Mouse (Mus musculus) adrenal gland, adult (tissue): ENCODE results near the gene Adap1.
A peak's percentile ranks its signal among the peaks of the same experiment; 100 is the strongest.

Experiments used
- DNase-seq, 2 experiments: peaks; one replicate each; pipeline ENCODE4 v3.0.0; 2022 to 2023; ENCODE audit warnings: low spot score in 1 of 2; ENCODE audit not compliant: inconsistent age in 2 of 2

The Adap1 gene

DNA sequence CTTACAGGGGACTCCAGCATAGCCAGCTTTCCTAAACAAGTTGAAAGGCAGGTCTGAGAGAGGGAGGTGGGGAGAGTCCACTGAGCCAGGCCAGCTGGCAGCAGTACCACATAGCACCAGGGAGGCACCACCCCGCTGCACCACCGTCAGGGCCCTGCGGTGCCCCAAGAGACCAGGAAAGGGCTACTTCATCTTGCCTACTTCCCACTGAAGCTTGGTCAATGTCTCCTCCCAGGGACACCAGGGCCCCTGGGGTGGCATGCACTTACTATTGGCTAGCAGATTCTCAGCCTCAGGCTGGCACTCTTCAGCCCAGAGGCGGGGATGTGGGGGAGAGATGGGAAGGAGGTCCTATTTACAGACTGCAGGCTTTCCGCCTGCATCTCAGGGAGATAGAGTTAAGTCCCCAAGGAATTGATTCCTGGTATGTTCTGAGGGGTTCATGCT, 1.4 kb downstream of the Adap1 start:
- peak in 1 of 2 experiments; percentile 53 for DNase-seq

DNA sequence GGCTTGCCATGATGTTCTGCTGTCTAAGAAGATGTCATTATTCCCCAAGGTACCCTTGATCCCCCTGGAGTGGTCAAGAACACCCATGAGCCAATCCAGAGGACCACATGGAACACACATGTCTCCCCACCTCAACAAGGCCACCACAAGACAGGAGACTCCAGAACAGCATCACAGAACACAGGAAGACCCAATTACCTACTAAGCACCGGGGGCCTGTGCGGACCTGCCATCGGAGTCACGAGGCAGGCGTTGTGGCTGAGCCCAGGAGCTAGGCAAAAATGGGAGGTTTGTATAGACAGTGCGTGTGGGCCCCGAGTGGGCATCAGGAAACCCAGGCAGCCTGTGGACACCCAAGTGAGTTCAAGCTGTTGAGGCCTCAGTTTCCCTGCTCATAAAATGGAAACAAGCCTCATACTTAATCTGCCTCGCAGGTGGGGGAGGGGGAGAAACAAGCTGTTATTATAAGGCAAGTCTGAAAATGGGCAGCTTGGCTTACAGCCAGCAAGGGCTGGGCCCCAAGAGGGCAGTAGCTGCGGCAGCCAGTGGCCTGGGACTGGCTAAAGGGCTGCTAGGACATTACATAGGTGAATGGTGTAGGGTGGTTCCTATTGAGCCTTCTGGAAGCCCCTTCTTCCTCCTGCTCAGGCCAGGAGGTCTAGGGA, 2.0 kb downstream of the Adap1 start:
- DNase-seq = peak in 1 of 2 experiments; percentile 47

DNA sequence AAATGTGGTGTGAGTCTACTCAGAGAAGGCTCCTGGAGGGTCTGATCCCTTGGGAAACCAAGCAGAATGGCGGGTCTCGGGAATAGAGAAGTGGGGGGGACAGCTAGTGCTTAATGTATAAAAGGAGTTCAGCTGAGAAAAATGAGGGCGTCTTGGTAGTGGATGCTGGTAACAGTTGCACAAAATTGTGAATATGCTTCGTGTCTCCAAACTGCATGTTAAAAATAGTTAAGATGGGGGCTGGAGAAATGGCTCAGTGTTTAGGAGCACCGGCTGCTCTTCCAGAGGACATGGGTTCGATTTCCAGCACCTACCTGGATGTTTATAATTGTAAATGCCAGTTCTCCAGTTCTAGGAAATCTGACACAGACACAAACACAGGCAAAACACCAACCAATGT, 4.1 kb downstream of the Adap1 start:
- no peak for DNase-seq

DNA sequence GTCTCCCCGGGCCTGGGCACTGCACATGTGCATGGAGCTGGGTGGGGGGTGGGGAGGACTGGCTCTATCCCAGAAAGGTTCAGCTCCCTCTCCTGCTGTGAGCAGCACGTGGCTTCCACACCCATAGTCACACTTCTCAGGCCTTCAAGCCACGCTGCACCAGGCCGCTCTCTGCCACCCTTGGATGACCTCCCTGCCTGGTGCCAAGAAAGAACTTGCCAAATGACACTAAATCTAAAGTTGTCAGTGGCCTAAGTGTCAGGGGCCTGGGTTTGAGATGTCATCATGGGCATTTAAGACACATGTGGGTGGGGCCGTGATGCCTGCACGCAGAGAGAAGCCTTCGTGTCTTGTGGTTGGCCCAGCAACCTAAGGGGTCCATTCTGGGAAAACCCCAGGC, 5.0 kb downstream of the Adap1 start:
- DNase-seq = peak in 1 of 2 experiments; percentile 49

DNA sequence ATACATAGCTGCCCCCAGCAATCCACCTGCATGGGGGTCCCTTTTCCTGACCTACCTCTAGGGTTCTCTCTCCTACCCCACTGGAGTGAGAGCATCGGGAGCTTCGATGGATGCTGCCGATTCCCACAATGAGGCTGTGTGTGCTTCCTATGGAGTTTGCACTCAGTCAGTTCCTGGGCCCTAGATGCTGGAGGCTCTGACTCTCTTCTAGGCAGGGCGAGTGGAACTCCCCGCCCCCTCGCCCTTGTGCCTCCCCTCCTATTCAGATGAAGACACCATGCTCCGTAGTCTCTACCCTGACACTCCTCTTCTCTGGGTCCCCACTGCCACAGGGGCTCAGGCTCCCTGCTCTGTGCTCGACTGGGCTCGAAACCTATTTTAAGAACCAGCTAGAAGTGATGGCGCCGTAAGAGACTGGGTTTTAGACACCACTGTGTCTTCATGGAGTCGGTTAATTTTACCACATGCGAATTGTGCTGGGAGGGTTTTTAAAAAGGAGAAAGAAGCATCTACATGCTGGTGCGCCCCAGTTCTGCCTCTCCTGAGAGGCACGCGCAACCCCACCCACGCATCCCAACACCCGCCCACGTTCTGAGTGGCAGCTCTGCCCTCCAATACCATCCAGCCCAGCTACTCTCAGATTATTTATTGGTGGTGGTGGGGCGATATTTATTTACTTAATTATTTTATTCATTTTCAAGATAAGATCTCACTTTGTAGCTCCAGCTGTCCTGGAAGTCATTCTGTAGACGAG, 7.5 kb downstream of the Adap1 start:
- DNase-seq = no peak

DNA sequence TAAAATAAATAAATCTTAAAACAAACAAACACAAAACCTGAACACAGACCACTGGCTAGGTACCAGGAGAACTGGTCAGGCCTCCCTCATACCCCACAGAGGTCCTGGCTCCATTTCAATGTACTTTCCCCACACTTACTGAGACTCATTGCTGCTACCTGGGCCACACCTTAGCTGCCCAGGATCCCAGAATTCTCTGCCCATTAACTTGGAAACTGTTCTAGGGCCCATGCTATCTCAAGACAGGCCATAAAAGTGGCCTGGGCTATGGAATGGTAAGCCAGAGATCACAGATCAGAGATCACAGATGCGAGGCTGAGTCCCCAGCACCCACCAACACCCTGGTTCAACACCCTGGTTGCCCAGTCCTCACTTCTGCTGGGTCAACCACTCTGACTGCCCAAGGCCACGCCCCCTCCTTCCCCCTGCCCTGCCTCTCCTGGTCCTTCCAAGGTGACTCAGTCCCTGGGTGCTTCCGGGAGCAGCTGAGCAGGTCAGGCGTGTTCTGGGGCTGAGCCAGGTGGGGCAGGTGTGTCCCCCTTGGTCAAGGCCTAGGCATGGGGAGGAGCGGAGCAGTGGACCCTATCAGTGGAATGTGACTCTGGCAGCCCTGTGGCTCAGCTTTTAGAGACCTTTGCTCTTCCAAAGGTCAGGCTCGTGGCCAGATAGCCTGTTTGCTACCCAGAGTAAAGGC, 8.3 kb downstream of the Adap1 start:
- DNase-seq = no peak

DNA sequence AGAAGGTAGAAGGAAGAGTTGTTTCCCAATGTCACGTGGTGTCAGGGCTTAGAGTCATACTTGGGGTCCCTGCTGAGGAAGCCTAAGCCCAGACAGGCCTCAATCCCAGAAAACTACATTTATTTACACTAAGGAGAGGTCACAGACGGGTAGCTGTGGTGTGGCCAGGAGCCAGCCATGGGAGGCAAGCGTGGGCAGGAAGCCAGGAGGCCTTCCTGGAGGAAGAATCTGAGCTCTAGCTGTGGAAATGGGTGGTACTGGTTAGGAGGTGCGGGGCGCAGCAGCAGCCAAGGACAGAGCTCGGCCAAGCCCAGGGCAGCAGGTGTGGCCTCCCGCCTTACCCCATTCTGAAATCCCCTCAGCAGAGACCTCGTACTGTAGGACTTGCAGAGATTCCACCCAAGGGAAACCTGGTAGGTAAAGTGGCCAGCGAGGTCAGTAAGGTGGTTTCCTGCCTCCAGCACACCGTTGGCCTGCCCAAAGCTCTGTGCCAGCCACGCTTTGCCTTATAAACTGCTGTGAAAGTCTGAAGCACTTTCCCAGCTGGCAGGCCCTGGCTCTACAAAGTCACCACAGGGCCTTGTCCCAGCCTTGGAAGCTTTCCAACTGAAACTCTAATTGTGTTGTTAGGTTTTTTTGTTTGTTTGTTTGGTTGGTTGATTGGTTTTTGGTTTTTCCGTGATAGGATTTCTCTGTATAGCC, 10.3 kb downstream of the Adap1 start:
- DNase-seq = no peak

DNA sequence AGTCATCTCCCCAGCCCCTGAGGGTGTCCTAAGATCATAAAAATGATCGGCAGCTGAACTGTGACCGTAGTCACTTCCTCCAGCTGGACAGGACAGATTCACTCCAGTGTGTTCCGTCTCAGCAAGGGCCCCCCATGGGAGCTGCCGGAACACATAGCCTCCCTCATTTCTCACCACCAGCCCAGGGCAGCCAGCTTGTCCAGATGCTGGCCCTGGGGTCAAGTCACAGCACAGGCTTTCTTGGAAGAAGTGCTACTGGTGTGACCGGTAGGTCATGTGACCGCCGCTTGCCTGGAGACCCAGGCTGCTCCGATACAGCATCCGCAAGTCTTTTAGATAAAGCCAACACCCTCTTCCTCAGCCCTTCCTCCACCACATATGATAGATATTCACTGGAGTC, 11.9 kb downstream of the Adap1 start:
- no peak for DNase-seq

DNA sequence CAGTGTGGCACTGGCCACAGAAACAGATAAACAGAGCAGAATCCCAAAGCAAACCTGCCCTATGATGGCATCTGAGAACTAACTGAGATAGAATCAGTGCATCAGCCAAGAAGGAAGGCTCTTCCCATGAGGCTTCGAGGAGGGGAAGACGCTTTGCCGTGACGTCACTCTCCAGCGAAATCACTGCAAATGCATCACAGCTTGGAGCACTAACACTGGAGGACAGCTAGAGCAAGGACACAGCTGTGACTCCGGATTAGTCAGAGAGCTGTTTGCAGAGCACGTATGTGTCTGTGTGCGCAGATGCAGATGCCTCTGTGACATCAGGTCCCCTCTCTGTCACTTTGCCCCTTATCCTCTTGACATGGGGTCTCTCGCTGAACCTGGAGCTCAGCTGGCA, 13.6 kb downstream of the Adap1 start:
- peak in 1 of 2 experiments; percentile 77 for DNase-seq

DNA sequence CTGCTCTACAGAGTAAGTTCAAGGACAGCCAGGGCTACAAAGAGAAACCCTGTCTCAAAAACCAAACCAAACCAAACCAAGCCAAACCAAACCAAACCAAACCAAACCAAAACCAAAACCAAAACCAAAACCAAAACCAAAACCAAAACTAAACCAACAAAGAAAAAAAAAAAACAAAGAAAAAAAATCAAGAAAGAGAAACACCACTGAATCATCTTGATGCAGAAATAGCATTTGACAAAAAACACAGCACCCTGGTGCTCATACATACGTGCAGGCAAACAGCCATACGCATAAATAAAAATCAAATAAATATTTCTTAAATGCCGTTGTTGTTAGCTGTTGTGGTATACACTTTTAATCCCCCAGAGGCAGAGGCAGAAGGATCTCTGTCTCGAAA, 14.9 kb downstream of the Adap1 start:
- DNase-seq = no peak

DNA sequence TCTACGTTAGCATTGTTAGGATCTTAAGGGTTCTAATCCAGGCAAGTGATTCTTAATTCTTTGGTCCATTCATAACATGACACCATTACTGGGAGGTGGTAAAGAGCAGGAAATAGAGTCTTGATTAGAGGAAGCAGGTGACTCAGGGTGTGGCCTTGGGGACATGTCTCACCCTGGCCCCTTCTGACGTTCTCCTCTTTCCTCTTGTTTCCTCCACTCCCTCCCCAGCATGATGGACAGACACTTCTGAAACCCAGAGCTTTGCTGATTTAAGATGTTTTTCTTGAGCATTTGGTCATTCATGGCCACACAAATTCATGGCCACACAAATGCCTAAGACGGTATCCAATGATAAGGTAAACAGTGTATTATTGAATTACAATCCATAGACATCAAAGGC, 15.5 kb downstream of the Adap1 start:
- DNase-seq = no peak

DNA sequence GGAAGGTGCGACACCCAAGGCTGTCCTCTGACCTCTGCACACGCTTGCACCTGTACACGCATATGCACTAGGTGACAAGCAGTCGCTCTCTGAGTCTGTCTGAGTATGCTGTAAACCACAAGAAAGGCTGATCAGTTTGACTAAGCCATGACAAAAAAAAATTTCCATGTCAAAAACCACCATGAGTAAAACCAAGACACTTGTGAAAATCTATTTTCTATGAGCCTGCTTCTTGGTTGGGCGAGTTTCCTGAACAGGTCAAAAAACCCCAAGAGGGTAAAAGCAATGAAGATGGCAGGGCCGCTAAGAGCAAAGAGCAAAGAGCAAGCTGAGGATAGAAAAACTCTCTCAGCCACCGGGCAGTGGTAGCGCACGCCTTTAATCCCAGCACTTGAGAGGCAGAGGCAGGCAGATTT, 21.8 kb downstream of the Adap1 start:
- DNase-seq = no peak

DNA sequence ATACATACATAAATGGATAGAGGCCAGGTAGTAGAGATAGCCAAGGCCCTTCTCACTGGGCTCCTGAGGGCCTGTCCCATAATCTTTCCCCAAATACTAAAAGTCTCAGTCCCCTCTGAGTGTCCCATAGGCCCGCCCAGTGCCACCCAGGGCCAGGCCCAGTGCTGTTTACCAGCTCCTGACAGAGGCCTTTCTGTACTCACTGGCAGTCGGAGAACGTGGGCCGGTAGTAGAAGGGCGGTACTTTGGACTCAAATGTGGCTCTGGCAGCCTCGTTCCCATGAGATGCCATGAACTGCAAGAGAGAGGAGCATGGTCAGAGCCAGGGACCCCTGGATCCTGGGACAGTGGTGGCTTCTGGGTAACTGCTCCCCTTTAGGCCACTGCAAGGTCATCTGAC, 23.3 kb downstream of the Adap1 start:
- no peak for DNase-seq

DNA sequence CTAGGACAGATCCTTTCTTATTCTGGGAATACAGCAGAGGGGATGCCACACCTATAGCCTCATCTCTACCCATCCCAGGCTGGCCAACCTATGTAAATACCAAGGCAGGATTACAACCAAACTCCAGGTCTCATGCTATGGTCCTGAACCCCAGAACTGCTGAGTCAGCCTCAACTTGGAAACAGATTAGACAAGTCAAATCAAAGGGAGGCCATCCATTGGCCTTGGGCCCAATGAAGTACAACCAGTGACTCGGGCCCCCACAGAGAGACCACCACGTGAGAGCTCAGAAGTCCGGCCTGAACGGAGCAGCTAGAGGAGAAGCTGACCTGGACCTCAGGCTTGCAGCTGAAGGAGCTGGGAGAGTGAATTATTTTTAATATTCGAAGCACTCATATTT, 27.7 kb downstream of the Adap1 start:
- no peak for DNase-seq

DNA sequence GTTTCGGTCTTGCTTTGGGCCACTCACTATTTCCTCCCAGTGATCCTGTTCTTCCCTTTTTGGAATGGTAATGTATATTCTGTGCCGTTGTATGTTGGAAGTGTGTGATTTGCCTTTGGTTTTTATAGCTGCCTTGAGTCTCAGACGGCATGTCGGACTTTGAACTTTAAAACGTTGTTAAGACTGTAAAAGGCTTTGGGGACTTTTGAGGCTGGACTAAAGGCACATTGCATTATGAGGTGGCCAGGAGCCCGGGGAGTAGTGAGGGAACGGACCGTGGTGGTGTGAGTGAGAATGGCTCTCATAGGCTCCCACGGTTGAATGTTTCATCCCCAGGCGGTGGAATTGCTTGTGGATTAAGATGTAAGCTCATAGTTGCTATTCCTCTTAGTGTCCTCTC, 28.3 kb downstream of the Adap1 start:
- DNase-seq = no peak

DNA sequence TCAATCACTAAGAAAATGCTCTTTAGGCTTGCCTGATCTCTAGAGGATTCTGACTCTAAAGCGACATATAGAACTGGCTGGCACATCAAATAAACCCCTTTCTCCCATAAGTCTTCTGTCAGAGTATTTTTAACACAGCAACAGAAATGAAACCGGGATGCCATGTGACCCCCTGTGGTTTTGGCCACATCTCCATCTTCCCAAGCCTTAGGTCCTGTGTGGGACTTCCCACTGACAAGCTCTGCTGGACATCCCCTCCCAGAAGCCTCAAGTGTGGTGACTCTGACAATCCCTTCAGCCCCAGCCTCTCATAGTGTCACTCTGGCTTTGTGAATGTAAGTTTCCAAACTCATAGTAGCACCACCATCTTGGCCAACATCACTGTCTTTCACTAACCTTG, 31.3 kb downstream of the Adap1 start:
- DNase-seq = peak in 1 of 2 experiments; percentile 30

DNA sequence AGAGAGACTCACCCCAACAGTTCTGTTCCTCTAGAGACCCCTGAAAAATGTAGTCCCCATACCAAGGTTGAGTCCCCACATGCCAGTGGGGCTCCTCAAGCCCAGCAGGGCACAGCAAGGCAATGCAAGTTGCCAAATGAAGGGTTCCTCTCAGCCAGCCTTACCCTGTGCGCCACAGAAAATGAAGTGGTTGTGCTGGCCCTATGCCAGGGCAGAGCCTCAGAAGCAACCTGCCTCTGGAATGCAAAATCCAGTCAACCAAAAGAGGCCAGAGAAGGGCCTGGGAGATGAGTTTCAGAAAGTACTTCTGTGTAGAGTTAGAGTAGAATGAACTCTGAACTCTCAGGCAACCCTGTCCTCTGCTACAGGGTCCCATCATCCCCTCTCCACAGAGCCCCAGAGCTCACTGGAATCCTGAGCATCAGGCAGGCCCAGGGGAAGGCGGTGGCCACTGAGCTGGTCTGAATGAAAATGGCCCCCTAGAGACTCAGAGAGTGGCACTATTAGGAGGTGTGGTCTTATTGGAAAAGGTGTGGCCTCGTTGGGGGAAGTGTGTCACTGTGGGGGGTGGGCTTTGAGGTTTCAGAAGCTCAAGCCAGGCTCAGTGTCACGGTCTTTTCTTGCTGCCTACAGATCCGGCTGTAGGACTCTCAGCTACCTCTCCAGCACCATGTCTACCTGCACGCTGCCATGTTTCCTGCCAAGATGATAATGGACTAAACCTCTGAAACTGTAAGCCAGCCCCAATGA, 33.4 kb downstream of the Adap1 start:
- DNase-seq = peak in 1 of 2 experiments; percentile 36

DNA sequence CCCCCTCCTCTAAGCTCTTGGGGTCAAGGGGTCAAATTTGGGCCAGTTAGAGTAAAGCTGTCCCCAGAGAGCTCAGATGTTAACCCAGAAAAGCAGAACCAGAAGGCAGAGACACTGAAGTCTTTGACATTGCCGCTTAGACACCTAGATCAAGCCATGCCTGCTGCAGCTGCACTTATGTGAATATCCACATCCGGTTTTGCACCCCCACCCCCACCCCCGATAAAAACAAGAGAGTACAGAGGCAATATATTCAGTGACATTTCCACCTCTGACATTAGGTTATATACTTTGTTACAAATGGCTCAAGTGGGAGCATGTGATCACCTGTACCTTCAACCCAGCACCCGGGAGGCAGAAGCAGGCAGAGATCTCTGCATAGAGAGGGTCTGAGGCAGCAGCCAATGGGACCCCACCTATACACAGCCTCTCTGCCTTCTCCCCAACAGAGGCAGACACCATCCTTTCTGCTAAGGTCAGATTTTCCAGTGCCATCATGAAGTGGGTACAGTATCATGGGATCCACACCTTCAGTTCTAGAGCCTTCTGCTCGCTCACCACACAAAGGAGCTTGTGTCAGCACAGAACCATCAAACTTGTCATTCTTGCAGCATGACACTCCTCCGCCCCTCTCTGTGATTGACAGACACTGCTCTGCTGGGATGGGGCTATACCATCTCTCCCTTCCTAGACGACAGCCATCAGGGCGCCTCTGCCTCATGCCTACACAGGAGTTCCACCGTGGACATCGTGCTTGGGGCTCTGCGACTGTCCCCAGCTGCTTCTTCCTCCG, 34.8 kb downstream of the Adap1 start:
- no peak for DNase-seq

DNA sequence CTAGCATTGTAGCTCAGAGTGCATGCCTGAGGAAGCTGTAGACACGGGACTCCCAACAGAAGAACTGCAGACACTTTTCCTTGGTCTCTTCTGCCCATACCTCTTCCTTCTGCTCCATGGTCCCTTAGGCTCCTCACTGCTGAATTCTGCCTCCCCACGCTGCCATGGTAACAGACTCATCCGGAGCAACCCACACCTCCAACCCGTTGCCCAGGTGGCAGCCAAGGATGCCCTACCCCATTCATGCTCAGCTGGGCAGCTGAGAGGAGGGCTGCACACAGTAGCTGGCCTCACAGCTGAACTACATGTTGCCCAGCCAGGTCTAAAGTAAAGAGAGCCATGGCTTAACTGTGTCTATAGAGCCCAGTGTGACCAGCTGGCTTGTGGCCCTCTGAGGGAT, 36.8 kb downstream of the Adap1 start:
- no peak for DNase-seq

DNA sequence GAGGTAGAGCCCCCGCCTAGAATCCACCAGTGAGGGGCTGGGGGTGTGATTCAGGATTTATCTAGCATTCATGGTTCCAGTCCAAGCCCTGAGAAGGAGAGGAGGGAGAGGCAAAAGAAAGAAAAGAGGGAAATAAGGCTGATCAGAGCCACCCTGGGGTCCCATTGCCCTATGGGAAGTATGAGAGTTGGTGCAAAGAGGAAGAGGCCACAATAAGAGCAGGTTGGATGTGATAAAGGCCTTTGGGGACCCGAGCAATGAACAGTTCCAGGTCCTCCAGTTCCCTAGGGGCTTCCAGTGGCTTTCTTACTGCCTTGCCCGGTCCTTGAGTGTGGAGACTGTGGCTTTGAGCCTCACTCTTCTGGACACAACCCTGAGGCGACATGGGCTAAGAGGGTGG, 37.6 kb downstream of the Adap1 start:
- DNase-seq = no peak
